Mouse (Mus musculus): ENCODE results near the gene Mybpc3. TPM values are rescaled to one million over a fixed set of nuclear protein-coding genes. Genes with fewer than 3 reads are reported as not detected.

Gene Mybpc3
- 0.10 and 0.13 TPM in 2 replicates for polyA plus RNA-seq (2015; fragmentation: Nextera tagmentation; extraction: Ambion mirVana)

DNA sequence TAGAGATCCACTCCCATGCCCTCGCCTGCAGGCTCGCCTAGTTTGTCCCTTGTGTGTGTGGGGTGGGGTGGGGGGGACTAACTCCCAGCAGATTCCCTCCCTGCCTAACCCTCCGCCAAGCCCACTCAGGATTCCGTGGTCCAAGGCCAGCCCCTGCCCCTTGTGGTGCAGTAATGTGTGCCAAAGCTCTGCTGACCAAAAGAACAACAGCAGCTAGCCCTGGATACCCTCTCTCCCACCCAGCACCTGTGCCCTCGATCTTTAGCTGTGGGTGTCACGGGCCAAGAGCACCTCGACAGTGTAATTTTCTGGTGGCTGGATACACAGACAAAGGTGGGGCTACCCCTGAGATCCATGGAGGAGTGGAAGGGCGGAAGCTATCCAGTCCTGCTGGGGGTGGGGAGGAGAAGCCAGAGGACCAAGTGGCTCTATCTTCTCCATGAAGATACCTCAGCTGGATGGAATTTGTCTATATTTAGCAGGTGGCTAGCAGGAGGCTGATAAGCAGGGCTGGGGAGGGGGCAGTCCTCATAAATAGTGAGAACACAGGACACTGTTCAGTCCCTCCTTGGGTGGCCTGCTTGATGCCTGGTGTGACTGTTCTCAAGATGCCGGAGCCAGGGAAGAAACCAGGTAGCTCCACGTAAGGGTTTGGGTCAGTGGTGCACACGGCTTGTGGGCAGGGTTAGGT is at the start of gene Mybpc3:
Gene Mybpc3, plus strand, starts transcription at position 560 of the 691 bp plus-strand sequence.
- no peaks in the 10 kb centered on the region for H3K36me3 ChIP-seq
- H3K4me3 ChIP-seq (replicated peaks) = no peak within 1 kb of the TSS
- ATAC-seq (replicated peaks; ENCODE audit: low FRiP score) = no peak
- H3K27ac ChIP-seq = no peak within 1 kb of the TSS
- H3K4me1 ChIP-seq = peaks cover 8% of the 10 kb centered on the region
- WGBS = 86% methylated on average over 11 of the region's 11 CpGs
- H3K4me2 ChIP-seq = no peak within 1 kb of the TSS
- H3K9ac ChIP-seq = no peak within 1 kb of the TSS
- H3K9me3 ChIP-seq (replicated peaks) = no peaks in the 10 kb centered on the region
- H3K27me3 ChIP-seq = 0 out of 2 replicates have a peak, but pooled peaks cover 13% of the 10 kb centered on the region

- peaks cover 34% of the 10 kb centered on the region for H3K36me3 ChIP-seq
- no peak for ATAC-seq (replicated peaks; ENCODE audit: low FRiP score)
- 59% methylated on average over 13 of the region's 13 CpGs for WGBS
- peak overlapping the region; percentile 72 for H3K4me2 ChIP-seq
- no peak overlapping the region for H3K27ac ChIP-seq
- peaks cover 24% of the 10 kb centered on the region for H3K4me1 ChIP-seq
- H3K9ac ChIP-seq = peak overlapping the region; percentile 32
- H3K9me3 ChIP-seq (replicated peaks) = no peaks in the 10 kb centered on the region
- peak overlapping the region; percentile 72 for H3K4me3 ChIP-seq (replicated peaks)
- no peaks in the 10 kb centered on the region for H3K27me3 ChIP-seq
Observed at GRCm38 (mm10) chr2:91068162-91068871, 49.6 kb upstream of the Mybpc3 start.

GRCm38 (mm10) chr2:91068872-91069165 is 49.1 kb upstream of the Mybpc3 start:
- peaks cover 29% of the 10 kb centered on the region for H3K36me3 ChIP-seq
- peak overlapping the region; percentile 32 for H3K9ac ChIP-seq
- H3K4me2 ChIP-seq = peak overlapping the region; percentile 72
- H3K27me3 ChIP-seq = no peaks in the 10 kb centered on the region
- 56% methylated on average over 6 of the region's 6 CpGs for WGBS
- no peaks in the 10 kb centered on the region for H3K9me3 ChIP-seq (replicated peaks)
- H3K27ac ChIP-seq = no peak overlapping the region
- no peak for ATAC-seq (replicated peaks; ENCODE audit: low FRiP score)
- H3K4me3 ChIP-seq (replicated peaks) = peak overlapping the region; percentile 72
- H3K4me1 ChIP-seq = peaks cover 24% of the 10 kb centered on the region

DNA sequence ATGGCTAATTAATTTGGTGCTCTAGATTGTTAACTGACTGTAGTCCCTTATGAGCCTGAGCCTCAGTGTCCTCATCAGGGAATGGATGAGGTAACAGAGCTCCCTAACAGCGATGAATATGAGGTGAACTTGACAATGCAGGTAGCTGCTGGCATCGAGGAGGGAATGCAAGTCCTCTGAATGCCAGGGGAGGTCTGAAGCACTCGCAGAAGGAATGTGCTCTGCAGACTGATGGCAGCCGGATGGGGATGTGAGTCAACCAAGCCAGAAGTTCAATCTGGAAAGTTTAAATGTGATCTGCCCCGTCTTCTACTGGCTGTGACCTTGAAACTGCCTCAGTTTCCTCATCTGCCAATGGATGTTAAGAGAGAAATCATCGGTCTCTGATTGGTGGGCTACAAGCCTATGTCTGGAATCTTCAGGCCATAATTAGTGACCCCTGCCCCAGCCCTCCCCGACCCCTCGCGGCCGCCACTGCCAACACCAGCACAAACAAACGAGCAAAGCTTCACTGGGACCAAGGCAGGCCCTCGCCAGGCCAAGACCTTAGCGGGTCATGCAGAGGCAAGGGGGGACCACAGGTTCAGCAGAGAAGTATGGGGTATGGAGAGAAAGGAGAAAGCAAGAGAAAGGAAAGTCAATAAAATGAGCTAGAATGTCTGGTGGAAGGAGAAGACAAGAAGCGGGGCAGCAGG is 48.5 kb upstream of the Mybpc3 start:
- 6% methylated on average over 14 of the region's 14 CpGs for WGBS
- H3K9me3 ChIP-seq (replicated peaks) = no peaks in the 10 kb centered on the region
- H3K27ac ChIP-seq = peak overlapping the region; percentile 93
- ATAC-seq (replicated peaks; ENCODE audit: low FRiP score) = peak; percentile 3; the same call in 1 of the 2 replicates
- H3K4me1 ChIP-seq = peaks cover 24% of the 10 kb centered on the region
- H3K4me2 ChIP-seq = peak overlapping the region; percentile 72
- H3K27me3 ChIP-seq = no peaks in the 10 kb centered on the region
- H3K36me3 ChIP-seq = peaks cover 22% of the 10 kb centered on the region
- H3K9ac ChIP-seq = peak overlapping the region; percentile 70
- H3K4me3 ChIP-seq (replicated peaks) = peak overlapping the region; percentile 72

DNA sequence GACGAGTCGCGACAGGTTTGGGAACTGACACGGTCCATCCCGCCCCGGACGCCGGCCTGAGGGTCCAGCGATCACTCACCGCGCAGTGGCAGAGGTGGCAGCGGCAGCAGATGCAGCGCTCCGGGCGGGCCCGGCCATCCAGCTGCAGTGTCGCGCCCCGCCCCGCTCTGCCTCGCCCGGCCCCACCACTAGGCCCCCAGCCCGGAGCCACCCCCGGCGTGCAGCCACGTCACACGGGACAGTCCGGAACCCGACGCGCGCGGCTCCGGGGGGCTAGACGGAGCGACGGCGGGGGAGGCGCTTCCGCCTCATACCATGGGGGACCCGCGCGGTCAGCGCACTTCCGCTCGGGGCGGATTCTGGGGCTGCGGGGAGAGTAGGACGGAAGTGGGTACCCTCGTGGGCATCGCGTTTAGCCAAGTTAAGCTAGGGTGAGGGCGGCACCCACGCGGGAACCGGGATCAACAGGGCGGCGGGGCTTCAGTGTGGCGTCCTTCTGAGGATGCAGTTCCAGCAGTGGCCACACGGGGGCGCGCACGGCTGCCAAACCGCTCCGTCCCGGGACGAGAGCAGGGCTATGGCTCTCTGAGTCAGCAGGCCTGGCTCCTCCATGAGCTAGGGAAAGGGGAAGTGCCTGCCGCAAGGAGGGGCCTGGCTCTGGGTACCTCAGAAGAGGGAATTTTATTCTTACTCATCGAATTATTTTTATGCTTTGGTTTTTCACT is 47.7 kb upstream of the Mybpc3 start, which contains the start of gene Slc39a13:
Gene Slc39a13, minus strand, starts transcription at position 342 of the 725 bp plus-strand sequence.
- ATAC-seq (replicated peaks; ENCODE audit: low FRiP score) = peak; percentile 97
- Histone ChIP-seq H3K4me2 (peak within 1 kb of the TSS; percentile 72), H3K4me1 (peaks cover 24% of the 10 kb centered on the region), H3K36me3 (peaks cover 15% of the 10 kb centered on the region), H3K9ac (peak within 1 kb of the TSS; percentile 70), H3K4me3 (replicated peaks) (peak within 1 kb of the TSS; percentile 72), H3K9me3 (replicated peaks) (no peaks in the 10 kb centered on the region), H3K27me3 (no peaks in the 10 kb centered on the region), H3K27ac (peak within 1 kb of the TSS; percentile 93)
- WGBS = under 1% methylated on average over 69 of the region's 69 CpGs

GRCm38 (mm10) chr2:91071059-91071458 is 46.9 kb upstream of the Mybpc3 start:
- 85% methylated on average over 10 of the region's 10 CpGs for WGBS
- Histone ChIP-seq H3K36me3 (peaks cover 12% of the 10 kb centered on the region), H3K9me3 (replicated peaks) (no peaks in the 10 kb centered on the region), H3K4me2 (peak overlapping the region; percentile 72), H3K27ac (peak overlapping the region; percentile 93), H3K4me3 (replicated peaks) (peak overlapping the region; percentile 72), H3K4me1 (peaks cover 24% of the 10 kb centered on the region), H3K9ac (peak overlapping the region; percentile 70), H3K27me3 (no peaks in the 10 kb centered on the region)
- no peak for ATAC-seq (replicated peaks; ENCODE audit: low FRiP score)

DNA sequence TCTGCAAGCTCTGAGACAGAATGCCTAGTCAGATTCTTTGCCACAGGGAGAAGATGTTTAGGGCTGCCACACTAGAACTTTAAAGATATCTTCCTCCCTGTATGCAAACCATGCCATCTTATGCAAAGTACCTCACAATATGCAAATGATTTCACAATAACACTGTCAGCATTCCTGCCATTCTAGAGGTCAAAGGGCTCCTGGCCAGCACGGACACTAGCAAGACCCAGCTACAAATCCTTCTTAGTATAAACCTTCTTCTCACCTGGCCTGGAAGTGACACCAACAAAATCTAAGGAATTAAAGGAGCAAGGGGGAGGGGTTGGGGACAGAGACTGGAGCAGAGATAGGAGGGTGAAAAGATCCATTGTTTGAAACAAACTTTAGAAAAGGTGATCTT is 45.9 kb upstream of the Mybpc3 start:
- no peaks in the 10 kb centered on the region for H3K27me3 ChIP-seq
- no peak for ATAC-seq (replicated peaks; ENCODE audit: low FRiP score)
- WGBS = 35% methylated on average over 1 of the region's 1 CpGs
- H3K9me3 ChIP-seq (replicated peaks) = no peaks in the 10 kb centered on the region
- H3K9ac ChIP-seq = no peak overlapping the region
- peaks cover 3% of the 10 kb centered on the region for H3K36me3 ChIP-seq
- H3K4me1 ChIP-seq = peaks cover 24% of the 10 kb centered on the region
- H3K27ac ChIP-seq = no peak overlapping the region
- no peak overlapping the region for H3K4me3 ChIP-seq (replicated peaks)
- H3K4me2 ChIP-seq = no peak overlapping the region

DNA sequence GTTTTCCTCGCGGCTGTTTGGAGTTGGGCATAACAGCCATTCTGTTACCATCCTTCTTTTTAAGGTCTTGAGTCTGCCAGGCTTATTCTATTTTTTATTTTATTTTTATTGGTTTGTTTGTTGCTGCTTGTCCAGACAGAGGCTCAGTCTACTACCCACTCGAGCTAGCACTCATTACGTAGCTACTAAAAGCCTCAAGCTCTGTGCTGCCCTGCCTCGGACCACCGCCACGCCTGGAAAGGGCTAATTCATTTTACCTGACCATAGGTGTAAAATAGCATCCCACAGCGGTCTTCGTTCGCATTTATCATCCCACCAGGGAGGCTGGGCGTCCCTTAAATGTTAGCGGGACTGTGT is 40.0 kb upstream of the Mybpc3 start:
- no peak for ATAC-seq (replicated peaks; ENCODE audit: low FRiP score)
- H3K9me3 ChIP-seq (replicated peaks) = no peaks in the 10 kb centered on the region

GRCm38 (mm10) chr2:91078314-91079025 is 39.5 kb upstream of the Mybpc3 start:
- H3K9ac ChIP-seq = peak overlapping the region; percentile 55
- no peaks in the 10 kb centered on the region for H3K9me3 ChIP-seq (replicated peaks)
- H3K36me3 ChIP-seq = no peaks in the 10 kb centered on the region
- H3K4me1 ChIP-seq = peaks cover 20% of the 10 kb centered on the region
- peak overlapping the region; percentile 51 for H3K4me3 ChIP-seq (replicated peaks)
- no peaks in the 10 kb centered on the region for H3K27me3 ChIP-seq
- WGBS = under 1% methylated on average over 21 of the region's 36 CpGs
- peak overlapping the region; percentile 2; the same call in 1 of the 2 replicates for H3K27ac ChIP-seq
- H3K4me2 ChIP-seq = peak overlapping the region; percentile 92
- ATAC-seq (replicated peaks; ENCODE audit: low FRiP score) = peak; percentile 83

More for the DNA sequence above, 40.0 kb upstream of the Mybpc3 start:
- H3K9ac ChIP-seq = 0 out of 2 replicates have a peak overlapping the region, but pooled peaks have one; percentile 55
- H3K27me3 ChIP-seq = no peaks in the 10 kb centered on the region
- peak overlapping the region; percentile 92 for H3K4me2 ChIP-seq
- no peaks in the 10 kb centered on the region for H3K36me3 ChIP-seq
- H3K27ac ChIP-seq = no peak overlapping the region
- 13% methylated on average over 12 of the region's 12 CpGs for WGBS
- H3K4me1 ChIP-seq = peaks cover 17% of the 10 kb centered on the region
- peak overlapping the region; percentile 51 for H3K4me3 ChIP-seq (replicated peaks)

GRCm38 (mm10) chr2:91079026-91079384 is 38.9 kb upstream of the Mybpc3 start:
- Histone ChIP-seq H3K4me1 (peaks cover 20% of the 10 kb centered on the region), H3K9ac (peak overlapping the region; percentile 55), H3K27ac (0 out of 2 replicates have a peak overlapping the region, but pooled peaks have one; percentile 2), H3K36me3 (no peaks in the 10 kb centered on the region), H3K9me3 (replicated peaks) (no peaks in the 10 kb centered on the region), H3K4me2 (peak overlapping the region; percentile 92), H3K4me3 (replicated peaks) (peak overlapping the region; percentile 51), H3K27me3 (no peaks in the 10 kb centered on the region)
- whole genome bisulfite sequencing = 14% methylated on average over 5 of the region's 5 CpGs
- ATAC-seq (replicated peaks; ENCODE audit: low FRiP score) = no peak
